Mouse (Mus musculus) MEL (cell line): Measurements from ENCODE around the gene Cdca4. TPM values are rescaled to one million over a fixed set of nuclear protein-coding genes. Genes with fewer than 3 reads are reported as not detected.

ENCODE experiments used
- DNase-seq: peaks from one replicate; pipeline ENCODE4 v3.0.0; 2011; ENCODE audit warnings: low read depth, low spot score
- H3K27ac ChIP-seq: 2 replicates; pipeline ENCODE4 v1.5.1; 2012; ENCODE audit warnings: low read depth, mild to moderate bottlenecking, control low read depth, low read length, moderate library complexity; ENCODE audit not compliant: control insufficient read depth
- H3K27me3 ChIP-seq, 2 experiments: fragments of 150-350 bp in 1 of 2; sonication (generic) in 1 of 2; 2 replicates each; pipeline ENCODE4 v1.6.1; 2012; ENCODE audit warnings: low read length in 2 of 2, mild to moderate bottlenecking in 2 of 2, improper control_type of control experiment in 1 of 2, moderate library complexity in 1 of 2; ENCODE audit not compliant: insufficient read depth in 2 of 2, control insufficient read depth in 1 of 2
- H3K36me3 ChIP-seq, 2 experiments: 2 replicates each; pipeline ENCODE4 v1.6.1; 2012 to 2014; ENCODE audit warnings: low read length in 2 of 2, improper control_type of control experiment in 1 of 2, inconsistent platforms in 1 of 2, mild to moderate bottlenecking in 1 of 2; ENCODE audit not compliant: insufficient read depth in 2 of 2, control insufficient read depth in 1 of 2
- H3K4me1 ChIP-seq, 2 experiments: fragments of 150-350 bp in 1 of 2; sonication (generic) in 1 of 2; 2 replicates each; pipeline ENCODE4 v1.6.1; 2012; ENCODE audit warnings: low read length in 2 of 2, improper control_type of control experiment in 1 of 2, mild to moderate bottlenecking in 1 of 2; ENCODE audit not compliant: insufficient read depth in 2 of 2, control insufficient read depth in 1 of 2
- H3K4me3 ChIP-seq, 2 experiments: fragments of 150-350 bp in 1 of 2; sonication (generic) in 1 of 2; 2 replicates each; pipeline ENCODE4 v1.5.1; 2012; ENCODE audit warnings: low read depth in 2 of 2, low read length in 2 of 2, mild to moderate bottlenecking in 2 of 2, moderate library complexity in 2 of 2, control low read depth in 1 of 2, improper control_type of control experiment in 1 of 2; ENCODE audit not compliant: control insufficient read depth in 1 of 2, insufficient read depth in 1 of 2
- H3K79me2 ChIP-seq: 2 replicates; pipeline ENCODE4 v1.6.1; 2012; ENCODE audit warnings: mild to moderate bottlenecking, low read length, moderate library complexity; ENCODE audit not compliant: control insufficient read depth, poor library complexity, insufficient read depth
- H3K9ac ChIP-seq: 2 replicates; pipeline ENCODE4 v1.6.1; 2012; ENCODE audit warnings: low read depth, mild to moderate bottlenecking, control low read depth, low read length, moderate library complexity; ENCODE audit not compliant: control insufficient read depth, poor library complexity, severe bottlenecking
- H3K9me3 ChIP-seq: fragments of 150-350 bp; sonication (generic); replicated peaks from 2 replicates; pipeline ENCODE4 v1.6.1; 2012; ENCODE audit warnings: mild to moderate bottlenecking, low read length, improper control_type of control experiment, moderate library complexity; ENCODE audit not compliant: insufficient read depth
- BHLHE40 ChIP-seq: IDR thresholded peaks from 2 replicates; pipeline ENCODE4 v1.6.1; 2012; ENCODE audit warnings: low read depth, mild to moderate bottlenecking, inconsistent platforms, low read length, improper control_type of control experiment, borderline replicate concordance
- CHD2 ChIP-seq: IDR thresholded peaks from 2 replicates; pipeline ENCODE4 v1.6.1; 2011; ENCODE audit warnings: low read length, improper control_type of control experiment
- E2F4 ChIP-seq: IDR thresholded peaks from 2 replicates; pipeline ENCODE4 v1.6.1; 2011; ENCODE audit warnings: low read depth, low read length, improper control_type of control experiment, borderline replicate concordance
- ELF1 ChIP-seq: IDR thresholded peaks from 2 replicates; pipeline ENCODE4 v1.6.1; 2014; ENCODE audit warnings: low read depth, mild to moderate bottlenecking, inconsistent platforms, low read length, improper control_type of control experiment, moderate library complexity
- EP300 ChIP-seq, 2 experiments: IDR thresholded peaks; 2 replicates each; pipeline ENCODE4 v1.6.1; 2011; ENCODE audit warnings: improper control_type of control experiment in 2 of 2, low read length in 2 of 2, low read depth in 1 of 2, mild to moderate bottlenecking in 1 of 2
- GATA1 ChIP-seq: IDR thresholded peaks from 2 replicates; pipeline ENCODE4 v1.6.1; 2011; ENCODE audit warnings: low read depth, low read length, improper control_type of control experiment
- JUND ChIP-seq: IDR thresholded peaks from 2 replicates; pipeline ENCODE4 v1.6.1; 2011; ENCODE audit warnings: low read depth, mild to moderate bottlenecking, improper control_type of control experiment, low read length
- KAT2A ChIP-seq: conservative IDR thresholded peaks from 2 replicates; pipeline ENCODE4 v1.6.1; 2012; ENCODE audit warnings: low read depth, low read length, improper control_type of control experiment, inconsistent platforms
- MAZ ChIP-seq: IDR thresholded peaks from 2 replicates; pipeline ENCODE4 v1.6.1; 2012; ENCODE audit warnings: low read depth, mild to moderate bottlenecking, inconsistent platforms, low read length, improper control_type of control experiment
- MXI1 ChIP-seq: IDR thresholded peaks from 2 replicates; pipeline ENCODE4 v1.6.1; 2011; ENCODE audit warnings: mild to moderate bottlenecking, low read depth, low read length, improper control_type of control experiment
- MYB ChIP-seq: IDR thresholded peaks from 2 replicates; pipeline ENCODE4 v1.6.1; 2011; ENCODE audit warnings: mild to moderate bottlenecking, low read depth, low read length, improper control_type of control experiment
- NELFE ChIP-seq: IDR thresholded peaks from 2 replicates; pipeline ENCODE4 v1.6.1; 2011; ENCODE audit warnings: low read depth, low read length, improper control_type of control experiment
- NRF1 ChIP-seq: IDR thresholded peaks from 2 replicates; pipeline ENCODE4 v1.6.1; 2014; ENCODE audit warnings: low read depth, mild to moderate bottlenecking, inconsistent platforms, low read length, improper control_type of control experiment, moderate library complexity; ENCODE audit not compliant: poor library complexity, insufficient read depth, severe bottlenecking
- POLR2A ChIP-seq, 2 experiments: IDR thresholded peaks; 2 replicates each; pipeline ENCODE4 v1.6.1; 2011 to 2012; ENCODE audit warnings: low read length in 2 of 2, mild to moderate bottlenecking in 2 of 2, control low read depth in 1 of 2, improper control_type of control experiment in 1 of 2, low read depth in 1 of 2, moderate library complexity in 1 of 2; ENCODE audit not compliant: control insufficient read depth in 1 of 2, insufficient read depth in 1 of 2, poor library complexity in 1 of 2
- POLR2AphosphoS2 ChIP-seq: IDR thresholded peaks from 2 replicates; pipeline ENCODE4 v1.6.1; 2011; ENCODE audit warnings: low read length, improper control_type of control experiment
- POLR2AphosphoS5 ChIP-seq: IDR thresholded peaks from 2 replicates; pipeline ENCODE4 v1.6.1; 2012; ENCODE audit warnings: low read depth, borderline replicate concordance, mild to moderate bottlenecking, inconsistent platforms, low read length, moderate library complexity, mixed read lengths
- RAD21 ChIP-seq: IDR thresholded peaks from 2 replicates; pipeline ENCODE4 v1.6.1; 2011; ENCODE audit warnings: mild to moderate bottlenecking, low read depth, low read length, improper control_type of control experiment
- RCOR1 ChIP-seq: IDR thresholded peaks from 2 replicates; pipeline ENCODE4 v1.6.1; 2012; ENCODE audit warnings: low read depth, mild to moderate bottlenecking, inconsistent platforms, low read length, improper control_type of control experiment
- SMC3 ChIP-seq: IDR thresholded peaks from 2 replicates; pipeline ENCODE4 v1.6.1; 2011; ENCODE audit warnings: low read depth, low read length, improper control_type of control experiment
- TAL1 ChIP-seq: IDR thresholded peaks from 2 replicates; pipeline ENCODE4 v1.6.1; 2012; ENCODE audit warnings: mild to moderate bottlenecking, inconsistent platforms, low read length, moderate library complexity, mixed read lengths
- TBP ChIP-seq: IDR thresholded peaks from 2 replicates; pipeline ENCODE4 v1.8.0; 2011; ENCODE audit warnings: low read depth, low read length, improper control_type of control experiment
- TCF12 ChIP-seq: IDR thresholded peaks from 2 replicates; pipeline ENCODE4 v1.6.1; 2014; ENCODE audit warnings: low read depth, mild to moderate bottlenecking, inconsistent platforms, low read length, improper control_type of control experiment, moderate library complexity
- UBTF ChIP-seq: IDR thresholded peaks from 2 replicates; pipeline ENCODE4 v1.6.1; 2012; ENCODE audit warnings: low read depth, mild to moderate bottlenecking, inconsistent platforms, low read length, improper control_type of control experiment, moderate library complexity, borderline replicate concordance; ENCODE audit not compliant: insufficient read depth
- USF1 ChIP-seq: IDR thresholded peaks from 2 replicates; pipeline ENCODE4 v1.6.1; 2014; ENCODE audit warnings: low read depth, mild to moderate bottlenecking, inconsistent platforms, low read length, improper control_type of control experiment, moderate library complexity
- USF2 ChIP-seq, 2 experiments: IDR thresholded peaks; 2 replicates each; pipeline ENCODE4 v1.6.1; 2011 to 2012; ENCODE audit warnings: improper control_type of control experiment in 2 of 2, low read length in 2 of 2, borderline replicate concordance in 1 of 2, inconsistent platforms in 1 of 2, low read depth in 1 of 2, mild to moderate bottlenecking in 1 of 2; ENCODE audit not compliant: insufficient read depth in 1 of 2
- ZC3H11A ChIP-seq: IDR thresholded peaks from 2 replicates; pipeline ENCODE4 v1.6.1; 2012; ENCODE audit warnings: low read depth, mild to moderate bottlenecking, inconsistent platforms, low read length, improper control_type of control experiment
- ZKSCAN1 ChIP-seq: IDR thresholded peaks from 2 replicates; pipeline ENCODE4 v1.6.1; 2012; ENCODE audit warnings: low read depth, mild to moderate bottlenecking, inconsistent platforms, low read length, improper control_type of control experiment, moderate library complexity
- ZMIZ1 ChIP-seq: IDR thresholded peaks from 2 replicates; pipeline ENCODE4 v1.6.1; 2012; ENCODE audit warnings: low read depth, mild to moderate bottlenecking, inconsistent platforms, low read length, improper control_type of control experiment, moderate library complexity
- polyA plus RNA-seq, 2 experiments: library from polyadenylated mRNA; stranded (reverse) in 1 of 2; unstranded in 1 of 2; fragments of >175 nt in 1 of 2; fragments of >200 nt in 1 of 2; gene quantifications; 2 replicates each; pipeline versions ENCODE4 v1.2.1 to v1.2.4; 2012; ENCODE audit warnings: low replicate concordance in 2 of 2, low read depth in 1 of 2; ENCODE audit not compliant: insufficient read length in 2 of 2, insufficient read depth in 1 of 2, missing spikeins in 1 of 2
- total RNA-seq: library from RNA; depleted of rRNA; stranded (reverse); fragments of 300-350 nt; gene quantifications from 2 replicates; pipeline ENCODE4 v1.2.3, GENCODE M21; 2012

Gene Cdca4
- total and polyA plus RNA-seq, 3 experiments = 274 to 279 TPM; not detected in 1

- H3K27me3 ChIP-seq = no peaks in the 10 kb centered on the region
- H3K27ac ChIP-seq = no peak overlapping the region
- H3K4me3 ChIP-seq = peak overlapping the region; percentile 8 to 14; a peak in 2 of 4 replicates
- peak; percentile 9; the same call in 1 of the 2 replicates for TF ChIP-seq TCF12
- no peak for TF ChIP-seq BHLHE40
- no peak for TF ChIP-seq CHD2
- no peaks in the 10 kb centered on the region for H3K79me2 ChIP-seq
- peak; percentile 62 for DNase-seq
- H3K9me3 ChIP-seq = no peaks in the 10 kb centered on the region
- H3K9ac ChIP-seq = no peak overlapping the region
- H3K4me1 ChIP-seq = peaks cover 0 to 20% of the 10 kb centered on the region in 2 experiments; a peak in 2 of 4 replicates
- H3K36me3 ChIP-seq = peaks cover 0 to 2% of the 10 kb centered on the region in 2 experiments; a peak in 1 of 4 replicates
These were observed 47.3 kb upstream of the Cdca4 start for GRCm38 (mm10) chr12:112876332-112877072.

- no peaks in the 10 kb centered on the region for H3K9me3 ChIP-seq
- H3K79me2 ChIP-seq = no peaks in the 10 kb centered on the region
- peak; percentile 94 for DNase-seq
- H3K4me1 ChIP-seq = peaks cover 3 to 28% of the 10 kb centered on the region in 2 experiments
- no peaks in the 10 kb centered on the region for H3K27me3 ChIP-seq
- peaks cover 0 to 5% of the 10 kb centered on the region in 2 experiments; a peak in 1 of 4 replicates for H3K36me3 ChIP-seq
- no peak overlapping the region for H3K27ac ChIP-seq
- H3K4me3 ChIP-seq = no peak overlapping the region
- H3K9ac ChIP-seq = no peak overlapping the region
- TF ChIP-seq UBTF (no peak), ZMIZ1 (no peak), JUND (no peak), GATA1 (peak; percentile 77), RAD21 (peak; percentile 88), RCOR1 (peak; percentile 13; the same call in 1 of the 2 replicates), KAT2A (no peak), TAL1 (no peak), TCF12 (peak; percentile 11; the same call in 1 of the 2 replicates), CHD2 (no peak), MYB (peak; percentile 28; the same call in 1 of the 2 replicates), ZC3H11A (peak; percentile 82), POLR2AphosphoS5 (no peak), NELFE (no peak), ELF1 (no peak), NRF1 (no peak), USF2 (IDR thresholded peaks at IDR 0.05; ENCODE audit: borderline replicate concordance in 1 of 2, insufficient read depth in 1 of 2, low read depth in 1 of 2, low read length in 2 of 2) (no peak), USF1 (peak; percentile 11; the same call in 1 of the 2 replicates), E2F4 (no peak), MAZ (peak; percentile 53), POLR2AphosphoS2 (no peak), SMC3 (peak; percentile 96), EP300 (IDR thresholded peaks at IDR 0.05; ENCODE audit: low read depth in 1 of 2, low read length in 2 of 2) (no peak), ZKSCAN1 (no peak), TBP (no peak), POLR2A (IDR thresholded peaks at IDR 0.05; ENCODE audit: control insufficient read depth in 1 of 2, insufficient read depth in 1 of 2, low read depth in 1 of 2, low read length in 2 of 2, poor library complexity in 1 of 2) (no peak), MXI1 (peak; percentile 45)
These were observed 46.2 kb upstream of the Cdca4 start for GRCm38 (mm10) chr12:112875225-112876013.
